Mouse (Mus musculus): ENCODE data around the gene Dchs1. TPM values are rescaled to one million over a fixed set of nuclear protein-coding genes. Genes with fewer than 3 reads are reported as not detected.

Dchs1 gene
- polyA plus RNA-seq (2015; fragmentation: Nextera tagmentation; extraction: Ambion mirVana) = 3.4 and 5.9 TPM in 2 replicates

GRCm38 (mm10) chr7:105787285-105788140, at the start of gene Dchs1:
Dchs1 (minus strand) TSS chr7:105787654.
- H3K27ac ChIP-seq = peak within 1 kb of the TSS; percentile 83
- peaks cover 23% of the 10 kb centered on the region for H3K4me1 ChIP-seq (replicated peaks)
- peaks cover 3% of the 10 kb centered on the region; the same call in 1 of the 2 replicates for H3K27me3 ChIP-seq
- WGBS = under 1% methylated on average over 72 of the region's 97 CpGs
- H3K4me2 ChIP-seq = peak within 1 kb of the TSS; percentile 87
- H3K9me3 ChIP-seq (replicated peaks) = no peaks in the 10 kb centered on the region
- H3K36me3 ChIP-seq = no peaks in the 10 kb centered on the region
- peak within 1 kb of the TSS; percentile 81 for H3K9ac ChIP-seq
- peak within 1 kb of the TSS; percentile 77 for H3K4me3 ChIP-seq
- peak; percentile 57 for ATAC-seq (replicated peaks; ENCODE audit: insufficient number of reproducible peaks, insufficient read depth, low FRiP score, low read depth)

GRCm38 (mm10) chr7:105824281-105824680, 36.8 kb upstream of the Dchs1 start:
- Histone ChIP-seq H3K4me3 (no peak overlapping the region), H3K9ac (no peak overlapping the region), H3K9me3 (replicated peaks) (no peaks in the 10 kb centered on the region), H3K4me1 (replicated peaks) (no peaks in the 10 kb centered on the region), H3K4me2 (no peak overlapping the region), H3K27ac (no peak overlapping the region), H3K27me3 (no peaks in the 10 kb centered on the region), H3K36me3 (no peaks in the 10 kb centered on the region)
- WGBS = 68% methylated on average over 7 of the region's 7 CpGs
- no peak for ATAC-seq (replicated peaks; ENCODE audit: insufficient number of reproducible peaks, insufficient read depth, low FRiP score, low read depth)

GRCm38 (mm10) chr7:105818483-105818882, 31.0 kb upstream of the Dchs1 start:
- 2% methylated on average over 1 of the region's 1 CpGs for WGBS
- Histone ChIP-seq H3K36me3 (no peaks in the 10 kb centered on the region), H3K4me3 (no peak overlapping the region), H3K9ac (no peak overlapping the region), H3K9me3 (replicated peaks) (no peaks in the 10 kb centered on the region), H3K4me1 (replicated peaks) (no peaks in the 10 kb centered on the region), H3K27me3 (no peaks in the 10 kb centered on the region), H3K27ac (no peak overlapping the region), H3K4me2 (no peak overlapping the region)
- ATAC-seq (replicated peaks; ENCODE audit: insufficient number of reproducible peaks, insufficient read depth, low FRiP score, low read depth) = no peak

GRCm38 (mm10) chr7:105816736-105817135, 29.3 kb upstream of the Dchs1 start:
- no peaks in the 10 kb centered on the region for H3K36me3 ChIP-seq
- ATAC-seq (replicated peaks; ENCODE audit: insufficient number of reproducible peaks, insufficient read depth, low FRiP score, low read depth) = no peak
- no peak overlapping the region for H3K9ac ChIP-seq
- H3K27me3 ChIP-seq = no peaks in the 10 kb centered on the region
- H3K4me3 ChIP-seq = no peak overlapping the region
- H3K9me3 ChIP-seq (replicated peaks) = no peaks in the 10 kb centered on the region
- no peak overlapping the region for H3K27ac ChIP-seq
- no peaks in the 10 kb centered on the region for H3K4me1 ChIP-seq (replicated peaks)
- H3K4me2 ChIP-seq = no peak overlapping the region

- Histone ChIP-seq H3K27me3 (no peaks in the 10 kb centered on the region), H3K9me3 (replicated peaks) (no peaks in the 10 kb centered on the region), H3K9ac (no peak overlapping the region), H3K4me2 (no peak overlapping the region), H3K4me1 (replicated peaks) (peaks cover 10% of the 10 kb centered on the region), H3K36me3 (peaks cover 12% of the 10 kb centered on the region), H3K4me3 (no peak overlapping the region), H3K27ac (no peak overlapping the region)
- no peak for ATAC-seq (replicated peaks; ENCODE audit: insufficient number of reproducible peaks, insufficient read depth, low FRiP score, low read depth)
- 79% methylated on average over 3 of the region's 3 CpGs for WGBS
These were observed 25.9 kb upstream of the Dchs1 start for GRCm38 (mm10) chr7:105813326-105813725.

GRCm38 (mm10) chr7:105812566-105812965, 25.1 kb upstream of the Dchs1 start:
- no peaks in the 10 kb centered on the region for H3K9me3 ChIP-seq (replicated peaks)
- WGBS = 64% methylated on average over 3 of the region's 3 CpGs
- no peaks in the 10 kb centered on the region for H3K27me3 ChIP-seq
- H3K27ac ChIP-seq = no peak overlapping the region
- ATAC-seq (replicated peaks; ENCODE audit: insufficient number of reproducible peaks, insufficient read depth, low FRiP score, low read depth) = no peak
- no peak overlapping the region for H3K9ac ChIP-seq
- no peak overlapping the region for H3K4me3 ChIP-seq
- peaks cover 10% of the 10 kb centered on the region for H3K4me1 ChIP-seq (replicated peaks)
- peaks cover 17% of the 10 kb centered on the region for H3K36me3 ChIP-seq
- no peak overlapping the region for H3K4me2 ChIP-seq

GRCm38 (mm10) chr7:105811516-105811915, 24.1 kb upstream of the Dchs1 start:
- no peak overlapping the region for H3K27ac ChIP-seq
- H3K4me1 ChIP-seq (replicated peaks) = peaks cover 10% of the 10 kb centered on the region
- no peaks in the 10 kb centered on the region for H3K27me3 ChIP-seq
- H3K9me3 ChIP-seq (replicated peaks) = no peaks in the 10 kb centered on the region
- H3K9ac ChIP-seq = no peak overlapping the region
- peaks cover 17% of the 10 kb centered on the region for H3K36me3 ChIP-seq
- peak overlapping the region; percentile 80 for H3K4me3 ChIP-seq
- H3K4me2 ChIP-seq = peak overlapping the region; percentile 53
- ATAC-seq (replicated peaks; ENCODE audit: insufficient number of reproducible peaks, insufficient read depth, low FRiP score, low read depth) = no peak

GRCm38 (mm10) chr7:105810877-105811489, 23.5 kb upstream of the Dchs1 start, which contains the start of gene Mrpl17:
Mrpl17 (minus strand) TSS chr7:105811099.
- H3K27me3 ChIP-seq = no peaks in the 10 kb centered on the region
- peak within 1 kb of the TSS; percentile 68 for H3K4me2 ChIP-seq
- H3K9ac ChIP-seq = peak within 1 kb of the TSS; percentile 93
- no peaks in the 10 kb centered on the region for H3K9me3 ChIP-seq (replicated peaks)
- peak within 1 kb of the TSS; percentile 83 for H3K27ac ChIP-seq
- under 1% methylated on average over 52 of the region's 52 CpGs for WGBS
- ATAC-seq (replicated peaks; ENCODE audit: insufficient number of reproducible peaks, insufficient read depth, low FRiP score, low read depth) = peak; percentile 99
- peaks cover 10% of the 10 kb centered on the region for H3K4me1 ChIP-seq (replicated peaks)
- H3K36me3 ChIP-seq = peaks cover 17% of the 10 kb centered on the region
- peak within 1 kb of the TSS; percentile 80 for H3K4me3 ChIP-seq

- Histone ChIP-seq H3K9ac (peak overlapping the region; percentile 93), H3K4me1 (replicated peaks) (peaks cover 10% of the 10 kb centered on the region), H3K4me2 (peak overlapping the region; percentile 68), H3K27ac (peak overlapping the region; percentile 83), H3K9me3 (replicated peaks) (no peaks in the 10 kb centered on the region), H3K4me3 (peak overlapping the region; percentile 80), H3K36me3 (peaks cover 17% of the 10 kb centered on the region), H3K27me3 (no peaks in the 10 kb centered on the region)
- 4% methylated on average over 37 of the region's 37 CpGs for WGBS
- peak; percentile 49 for ATAC-seq (replicated peaks; ENCODE audit: insufficient number of reproducible peaks, insufficient read depth, low FRiP score, low read depth)
These were observed 22.9 kb upstream of the Dchs1 start for GRCm38 (mm10) chr7:105810280-105810876.

- H3K4me1 ChIP-seq (replicated peaks) = peaks cover 10% of the 10 kb centered on the region
- H3K9ac ChIP-seq = peak overlapping the region; percentile 93
- no peak overlapping the region; the same call in 1 of the 2 replicates for H3K27ac ChIP-seq
- H3K9me3 ChIP-seq (replicated peaks) = no peaks in the 10 kb centered on the region
- H3K36me3 ChIP-seq = peaks cover 17% of the 10 kb centered on the region
- H3K27me3 ChIP-seq = no peaks in the 10 kb centered on the region
- H3K4me2 ChIP-seq = peak overlapping the region; percentile 68
- ATAC-seq (replicated peaks; ENCODE audit: insufficient number of reproducible peaks, insufficient read depth, low FRiP score, low read depth) = no peak
- H3K4me3 ChIP-seq = peak overlapping the region; percentile 80
- WGBS = 70% methylated on average over 7 of the region's 7 CpGs
These were observed 22.4 kb upstream of the Dchs1 start for GRCm38 (mm10) chr7:105809836-105810235.

- Histone ChIP-seq H3K27ac (peak overlapping the region; percentile 26; the same call in 1 of the 2 replicates), H3K36me3 (peaks cover 17% of the 10 kb centered on the region), H3K4me3 (no peak overlapping the region), H3K4me2 (no peak overlapping the region), H3K27me3 (no peaks in the 10 kb centered on the region), H3K9ac (no peak overlapping the region), H3K9me3 (replicated peaks) (no peaks in the 10 kb centered on the region), H3K4me1 (replicated peaks) (peaks cover 10% of the 10 kb centered on the region)
- WGBS = 63% methylated on average over 1 of the region's 1 CpGs
- no peak for ATAC-seq (replicated peaks; ENCODE audit: insufficient number of reproducible peaks, insufficient read depth, low FRiP score, low read depth)
These were observed 20.9 kb upstream of the Dchs1 start for GRCm38 (mm10) chr7:105808385-105808784.

All from heart, embryonic 15.5 days (tissue).